Mouse (Mus musculus) bone marrow, adult 2 months (tissue): ENCODE data around the gene Bcl2. TPM values are rescaled to one million over a fixed set of nuclear protein-coding genes. Genes with fewer than 3 reads are reported as not detected.

Source experiments
- H3K27ac ChIP-seq: fragments of 200-500 bp; 2 replicates; pipeline ENCODE4 v1.5.1; 2012; ENCODE audit warnings: low read depth, mild to moderate bottlenecking, control low read depth, inconsistent platforms, low read length; ENCODE audit not compliant: control insufficient read depth, poor library complexity, insufficient read depth
- H3K4me1 ChIP-seq: fragments of 200-500 bp; 2 replicates; pipeline ENCODE4 v1.6.1; 2011; ENCODE audit warnings: low read length; ENCODE audit not compliant: control insufficient read depth, insufficient read depth
- H3K4me3 ChIP-seq: fragments of 200-500 bp; replicated peaks from 2 replicates; pipeline ENCODE3; 2011; ENCODE audit warnings: mild to moderate bottlenecking, low read depth, low read length, control low read depth; ENCODE audit not compliant: control insufficient read depth
- CTCF ChIP-seq: fragments of 200-500 bp; IDR thresholded peaks from 2 replicates; pipeline ENCODE4 v1.5.1; 2011; ENCODE audit warnings: low read length, control low read depth; ENCODE audit not compliant: control insufficient read depth, insufficient read depth
- POLR2A ChIP-seq: fragments of 200-500 bp; IDR thresholded peaks from 2 replicates; pipeline ENCODE4 v1.6.1; 2011; ENCODE audit warnings: low read depth, mild to moderate bottlenecking, control low read depth, low read length, borderline replicate concordance; ENCODE audit not compliant: control insufficient read depth
- WGBS: fragments of 180-500 bp; shearing (Covaris S2); methylation state at CpG from one replicate; pipeline ENCODE4 v1.1.7; 2018; 5-methylcytosine and 5-hydroxymethylcytosine counted together
- polyA plus RNA-seq: library from polyadenylated mRNA; stranded (reverse); fragments of >200 nt; gene quantifications from 2 replicates; pipeline ENCODE4 v1.2.4, GENCODE M21; 2011; ENCODE audit warnings: low replicate concordance; ENCODE audit not compliant: missing spikeins, insufficient read depth, insufficient read length

The Bcl2 gene
- polyA plus RNA-seq, 1 experiment: 14.4 TPM

DNA sequence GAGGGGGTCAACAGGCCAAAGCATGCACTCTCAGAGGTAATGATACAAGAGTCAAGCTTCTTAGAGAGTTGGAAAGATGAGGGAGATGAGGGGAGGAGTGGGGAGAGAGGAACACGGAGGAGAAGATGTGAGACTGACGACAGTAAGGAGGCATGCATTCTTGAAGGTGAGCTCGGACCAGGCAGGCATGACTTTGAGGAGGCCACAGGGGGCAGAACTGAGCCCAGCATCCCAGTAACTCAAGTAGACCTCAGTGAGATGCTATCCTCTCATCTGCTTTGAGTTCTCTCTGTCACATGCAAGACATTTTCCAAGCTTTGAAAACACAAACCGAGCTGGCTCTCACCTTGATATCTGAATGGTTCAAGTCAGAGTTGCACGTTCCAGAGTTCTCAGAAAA, 100.7 kb downstream of the Bcl2 start:
- 64% methylated on average over 5 of the region's 5 CpGs for WGBS
- Histone ChIP-seq H3K4me3 (no peak overlapping the region), H3K27ac (no peak overlapping the region), H3K4me1 (no peaks in the 10 kb centered on the region; the same call in 1 of the 2 replicates)
- no peak for TF ChIP-seq CTCF
- no peak for TF ChIP-seq POLR2A

DNA sequence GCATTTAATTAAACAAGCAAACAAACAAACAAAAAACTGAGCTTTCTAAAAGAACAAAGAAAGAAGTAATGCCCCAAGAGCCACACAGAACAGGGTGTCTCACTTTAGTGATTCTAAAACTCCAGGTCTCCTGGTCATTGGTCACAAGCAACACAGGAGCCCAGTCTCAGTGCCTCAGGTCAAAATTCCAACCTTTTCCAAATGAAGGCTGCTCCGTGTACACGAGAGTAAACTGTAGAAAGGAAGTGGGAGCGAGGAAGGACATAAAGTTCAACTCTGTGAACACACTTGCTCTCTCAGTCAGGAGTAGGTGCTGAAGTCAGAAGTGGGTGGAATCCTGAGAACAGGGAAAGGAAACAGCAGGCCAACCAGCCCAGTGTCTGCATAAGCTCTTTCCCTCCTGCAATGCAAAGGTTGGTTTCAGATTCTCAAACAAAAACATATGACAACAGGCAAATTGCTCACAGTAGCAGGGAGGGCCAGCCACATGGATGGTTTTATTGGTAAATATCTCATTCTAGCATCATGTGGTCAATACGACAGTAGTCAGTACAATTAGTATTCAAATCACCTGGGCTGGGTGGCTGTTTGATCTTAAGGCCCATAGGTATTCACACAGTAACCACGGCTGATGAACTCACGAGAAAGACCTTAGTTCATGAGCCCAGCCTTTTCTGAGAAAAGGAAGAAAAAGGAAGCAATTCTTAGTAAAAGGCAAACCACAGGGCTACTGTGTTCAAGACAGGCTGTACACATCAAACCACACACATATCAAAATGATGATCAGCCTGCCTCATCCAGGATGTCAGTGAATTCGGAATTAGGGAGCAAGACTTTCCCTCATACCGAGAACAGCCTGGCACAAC, 101.7 kb downstream of the Bcl2 start:
- Histone ChIP-seq H3K4me3 (no peak overlapping the region), H3K27ac (no peak overlapping the region), H3K4me1 (no peaks in the 10 kb centered on the region; the same call in 1 of the 2 replicates)
- 21% methylated on average over 8 of the region's 8 CpGs for WGBS
- no peak for TF ChIP-seq POLR2A
- TF ChIP-seq CTCF: no peak

DNA sequence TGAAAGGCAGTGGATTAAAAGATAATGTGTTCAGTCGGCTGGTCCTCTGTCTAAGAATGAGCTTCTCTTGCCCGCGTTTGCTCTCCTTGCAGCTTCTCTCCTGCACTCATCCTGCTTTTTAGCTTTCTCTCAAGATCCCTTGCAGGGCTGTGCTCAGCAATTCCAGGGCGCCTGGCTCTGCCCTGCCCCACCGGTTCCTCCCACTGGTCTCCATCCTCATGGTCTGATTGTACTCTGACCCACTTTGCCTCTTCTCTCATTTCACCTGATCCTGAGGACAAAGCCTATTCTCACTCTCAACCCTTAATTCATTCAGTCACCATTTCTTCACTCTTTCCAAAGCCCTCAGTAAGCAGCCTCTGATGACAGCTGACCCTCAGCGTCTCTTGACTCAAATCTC, 102.8 kb downstream of the Bcl2 start:
- 89% methylated on average over 6 of the region's 6 CpGs for WGBS
- H3K4me3 ChIP-seq: no peak overlapping the region
- no peaks in the 10 kb centered on the region; the same call in 1 of the 2 replicates for H3K4me1 ChIP-seq
- H3K27ac ChIP-seq: no peak overlapping the region
- TF ChIP-seq POLR2A (no peak), CTCF (no peak)

DNA sequence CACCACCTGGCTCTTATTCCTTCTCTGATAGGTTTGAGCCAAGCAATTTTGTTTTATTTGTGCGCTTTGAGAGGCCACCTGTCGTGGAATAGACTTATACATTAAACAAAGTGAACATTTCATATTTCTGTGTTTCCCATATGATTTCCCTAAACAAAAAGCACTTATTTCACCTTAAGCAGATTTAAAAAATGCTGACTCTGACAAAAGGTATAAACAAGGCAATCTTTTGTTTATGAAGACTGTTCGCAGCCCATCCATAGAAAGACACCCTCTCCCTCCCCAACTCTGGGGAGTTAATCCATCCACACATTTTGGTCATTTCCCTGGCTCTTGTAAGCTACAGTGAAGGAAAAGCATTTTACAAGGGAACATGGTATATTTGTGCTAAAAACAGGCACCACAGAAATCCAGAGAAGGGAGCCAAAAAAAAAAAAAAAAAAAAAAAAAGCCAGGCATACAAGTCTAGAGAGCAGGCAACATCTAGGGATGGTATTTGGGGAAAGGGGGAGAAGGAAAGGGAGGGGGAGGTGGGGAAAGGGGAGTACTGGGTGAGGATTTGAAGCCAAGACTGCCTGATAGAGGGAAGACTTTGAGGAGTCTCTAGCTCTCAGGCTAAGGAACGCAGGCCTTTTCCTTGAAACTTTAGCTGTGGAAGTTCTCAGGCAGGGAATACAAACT, 105.8 kb downstream of the Bcl2 start:
- Histone ChIP-seq H3K4me1 (no peaks in the 10 kb centered on the region; the same call in 1 of the 2 replicates), H3K4me3 (no peak overlapping the region), H3K27ac (no peak overlapping the region)
- 87% methylated on average over 4 of the region's 4 CpGs for WGBS
- TF ChIP-seq CTCF: no peak
- TF ChIP-seq POLR2A: no peak

DNA sequence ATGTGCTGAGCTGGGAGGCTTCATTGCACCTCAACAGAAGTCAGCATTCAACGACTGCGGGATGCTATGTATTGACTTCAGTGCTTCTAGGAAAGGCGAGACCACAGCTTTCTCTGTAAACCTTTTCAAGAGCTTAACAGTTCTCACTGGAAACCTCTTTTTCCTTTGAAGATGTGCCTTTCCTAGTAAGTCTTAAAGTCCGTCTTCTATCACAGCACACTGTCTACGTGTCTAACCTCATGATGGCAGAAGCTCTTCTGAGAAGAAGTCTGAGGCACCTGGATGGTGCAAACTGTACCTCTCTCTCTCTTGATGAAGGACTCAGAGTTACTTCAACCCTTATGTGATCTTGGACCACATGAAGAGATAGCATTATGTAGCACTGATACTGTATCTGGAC, 107.1 kb downstream of the Bcl2 start:
- no peak overlapping the region for H3K4me3 ChIP-seq
- H3K4me1 ChIP-seq: no peaks in the 10 kb centered on the region; the same call in 1 of the 2 replicates
- H3K27ac ChIP-seq: no peak overlapping the region
- WGBS: 78% methylated on average over 5 of the region's 5 CpGs
- TF ChIP-seq POLR2A (no peak), CTCF (no peak)

DNA sequence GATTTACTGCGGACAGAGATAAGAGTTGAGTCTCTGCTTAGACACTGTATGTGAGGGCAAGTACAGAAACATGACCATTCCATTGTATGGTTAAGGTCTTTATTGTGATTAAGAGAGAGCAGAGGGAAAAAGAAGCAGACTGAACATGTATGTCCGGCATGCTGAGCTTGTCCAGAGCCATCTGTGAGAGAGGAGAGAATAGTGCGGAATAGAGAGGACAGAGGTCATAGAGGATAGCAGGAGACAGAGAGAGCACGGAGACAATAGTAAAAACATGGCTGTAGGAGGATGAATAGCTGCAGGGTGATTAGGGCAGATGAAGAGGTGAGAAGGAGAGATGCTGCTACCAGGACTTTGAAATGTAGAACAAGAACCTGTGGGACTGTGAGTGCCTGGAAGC, 110.7 kb downstream of the Bcl2 start:
- TF ChIP-seq POLR2A (no peak), CTCF (no peak)
- H3K4me1 ChIP-seq: no peaks in the 10 kb centered on the region; the same call in 1 of the 2 replicates
- WGBS: 89% methylated on average over 4 of the region's 4 CpGs

DNA sequence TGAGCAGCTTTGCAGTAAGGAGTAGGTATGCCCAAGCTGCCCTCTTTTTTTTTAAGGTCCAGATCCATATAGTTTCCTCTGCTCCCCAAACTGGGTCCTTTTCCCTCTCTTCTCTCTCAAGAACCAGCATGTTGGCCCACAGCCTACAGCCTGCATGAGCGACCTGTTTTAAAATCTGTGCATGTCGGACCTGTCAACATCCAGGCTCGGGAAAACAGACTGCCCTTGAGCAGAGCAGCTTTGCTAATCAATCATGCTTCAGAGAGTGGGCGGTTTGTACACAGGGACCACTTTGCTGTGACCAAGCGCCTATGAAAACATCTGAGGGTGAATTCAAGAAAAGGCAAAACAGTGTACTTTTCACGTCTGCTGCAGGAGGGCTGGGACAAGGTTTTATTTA, 111.1 kb downstream of the Bcl2 start:
- WGBS: 71% methylated on average over 6 of the region's 6 CpGs
- no peak overlapping the region for H3K27ac ChIP-seq

More for the DNA sequence above, 110.7 kb downstream of the Bcl2 start:
- H3K27ac ChIP-seq: no peak overlapping the region
- no peak overlapping the region for H3K4me3 ChIP-seq

DNA sequence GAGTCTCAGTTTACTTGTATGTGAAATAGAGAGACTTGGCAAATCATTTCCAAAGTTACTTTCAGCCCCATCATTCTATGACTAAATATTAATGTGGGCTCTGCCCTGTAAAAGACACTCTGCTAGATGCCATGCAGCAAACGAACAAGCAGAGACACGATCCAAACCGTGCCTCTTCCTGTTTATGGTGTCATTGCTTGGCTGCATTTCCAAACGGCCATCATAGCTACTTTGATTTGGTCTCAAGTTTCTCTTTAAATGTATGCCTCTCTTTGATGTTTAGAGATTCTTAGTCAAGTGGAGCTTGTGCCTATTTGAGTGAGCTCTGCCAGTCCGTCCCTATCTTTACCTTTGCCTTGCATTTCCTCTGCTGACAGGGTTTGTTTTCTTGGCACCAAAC, 111.5 kb downstream of the Bcl2 start:
- TF ChIP-seq CTCF: no peak
- TF ChIP-seq POLR2A: no peak
- Histone ChIP-seq H3K4me3 (no peak overlapping the region), H3K27ac (no peak overlapping the region), H3K4me1 (no peaks in the 10 kb centered on the region; the same call in 1 of the 2 replicates)
- 50% methylated on average over 5 of the region's 5 CpGs for WGBS

More for the DNA sequence above, 111.1 kb downstream of the Bcl2 start:
- Histone ChIP-seq H3K4me3 (no peak overlapping the region), H3K4me1 (no peaks in the 10 kb centered on the region; the same call in 1 of the 2 replicates)
- no peak for TF ChIP-seq POLR2A
- no peak for TF ChIP-seq CTCF
